Mouse (Mus musculus) T-helper 17 cell (primary cell): ENCODE measurements at regions not wholly inside any gene's neighbourhood (a gene's known extent, or its start where the extent isn't known, plus 50 kb on each side); places are given as distances from the start of the nearest gene placed in this dataset.

ENCODE experiments used
- in situ Hi-C, 2 experiments: fragments of 300-600 bp; cut with MboI, MseI; formaldehyde crosslinking; loops; 1 replicate in 1 of 2; 2 replicates in 1 of 2; pipeline ENCODE4 v1.15.1; 2025; ENCODE audit warnings: high pct_unique_total_duplicates in 2 of 2

DNA sequence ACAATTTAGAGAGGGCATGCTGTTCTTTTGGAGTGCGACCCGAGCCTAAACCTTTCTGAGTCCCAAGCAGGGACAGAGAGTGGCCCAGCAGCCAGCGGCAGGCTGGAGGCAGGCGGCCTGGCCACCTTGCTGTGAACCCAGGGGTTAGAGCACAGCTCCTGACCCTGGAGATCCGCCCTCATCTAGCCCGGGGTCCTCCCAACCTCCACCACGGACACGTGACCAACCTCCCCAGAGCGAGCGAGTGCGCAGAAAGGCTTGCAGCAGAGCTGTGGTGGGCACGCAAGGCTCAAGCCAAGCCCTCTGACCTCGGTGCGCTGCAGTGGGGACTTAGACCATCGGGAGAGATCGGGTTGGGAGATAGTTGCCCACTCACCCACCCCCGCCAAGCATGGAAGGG lies 106.9 kb downstream of the Zfp788 start:
- in situ Hi-C loops, result loop anchor here (5.0 to 10.0 kb wide), 2 partner anchors 82 to 165 kb away; partner anchors contain the start of gene Gm6871 (in 1 of the 2)
